Mouse (Mus musculus): ENCODE results near the gene Amer2. TPM values are rescaled to one million over a fixed set of nuclear protein-coding genes. Genes with fewer than 3 reads are reported as not detected.

Amer2 gene
- polyA plus RNA-seq, 1 experiment from 2014 or later = 0.50 TPM

DNA sequence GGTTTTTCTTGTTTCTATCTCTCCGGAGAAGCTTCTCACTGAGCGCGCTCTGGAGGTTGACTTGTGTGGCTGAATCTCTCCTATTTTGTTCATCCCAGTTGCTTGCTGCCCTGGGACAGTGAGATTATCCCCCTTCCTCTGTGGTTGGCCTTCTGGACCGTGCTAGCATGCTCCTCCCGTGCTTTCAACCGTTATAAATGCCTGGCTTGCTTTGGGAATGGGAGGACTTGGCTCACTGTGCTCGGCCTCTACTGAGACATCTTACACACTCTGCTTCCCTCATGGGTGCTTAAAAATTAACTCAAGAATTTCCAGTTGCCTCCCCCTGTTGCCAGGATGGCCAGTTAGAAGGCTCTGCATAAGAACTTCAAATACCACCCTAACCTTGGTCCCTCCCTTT is 10.8 kb downstream of the Amer2 start:
- Histone ChIP-seq H3K9ac (ENCODE audit: low read depth, low read length) (no peak overlapping the region), H3K4me1 (ENCODE audit: control insufficient read depth, insufficient read depth, low read length) (0 out of 2 replicates have a peak, but pooled peaks cover 3% of the 10 kb centered on the region), H3K4me2 (no peak overlapping the region), H3K27me3 (ENCODE audit: control insufficient read depth, insufficient read depth, low read length) (peaks cover 14% of the 10 kb centered on the region), H3K27ac (ENCODE audit: low read depth, low read length) (no peak overlapping the region), H3K36me3 (ENCODE audit: control insufficient read depth, insufficient read depth, low read length) (no peaks in the 10 kb centered on the region), H3K4me3 (ENCODE audit: low read depth, low read length) (no peak overlapping the region), H3K9me3 (replicated peaks; ENCODE audit: control insufficient read depth, low read length) (no peaks in the 10 kb centered on the region)
- WGBS (ENCODE audit: insufficient replicate concordance) = 81% methylated on average over 7 of the region's 7 CpGs
- no peak for ATAC-seq (replicated peaks; ENCODE audit: insufficient number of reproducible peaks, low FRiP score, low TSS enrichment)

DNA sequence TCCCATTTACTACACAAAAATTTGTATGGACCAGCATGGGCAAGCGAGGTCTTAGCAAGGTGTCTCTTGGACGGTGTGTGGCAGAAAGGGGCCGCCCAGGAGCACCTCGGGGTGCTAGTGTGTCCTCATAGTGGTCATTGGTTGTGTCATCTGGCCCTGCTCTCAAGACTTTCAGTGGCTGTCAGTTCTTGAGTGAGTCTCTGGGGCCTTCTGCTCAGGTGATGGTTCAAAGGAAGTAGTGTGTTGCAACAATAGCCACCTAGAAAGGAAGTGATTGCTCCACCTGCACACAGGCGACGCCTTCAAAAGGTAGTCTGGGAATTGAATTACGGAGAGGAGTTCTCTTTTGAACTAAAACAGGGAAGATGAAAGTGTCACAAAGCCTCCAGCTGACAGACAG is 11.2 kb downstream of the Amer2 start:
- Histone ChIP-seq H3K9ac (ENCODE audit: low read depth, low read length) (no peak overlapping the region), H3K27ac (ENCODE audit: low read depth, low read length) (no peak overlapping the region), H3K27me3 (ENCODE audit: control insufficient read depth, insufficient read depth, low read length) (peaks cover 10% of the 10 kb centered on the region), H3K36me3 (ENCODE audit: control insufficient read depth, insufficient read depth, low read length) (no peaks in the 10 kb centered on the region), H3K4me2 (no peak overlapping the region), H3K9me3 (replicated peaks; ENCODE audit: control insufficient read depth, low read length) (no peaks in the 10 kb centered on the region), H3K4me3 (ENCODE audit: low read depth, low read length) (no peak overlapping the region), H3K4me1 (ENCODE audit: control insufficient read depth, insufficient read depth, low read length) (no peaks in the 10 kb centered on the region)
- WGBS (ENCODE audit: insufficient replicate concordance) = 83% methylated on average over 7 of the region's 7 CpGs
- no peak for ATAC-seq (replicated peaks; ENCODE audit: insufficient number of reproducible peaks, low FRiP score, low TSS enrichment)

DNA sequence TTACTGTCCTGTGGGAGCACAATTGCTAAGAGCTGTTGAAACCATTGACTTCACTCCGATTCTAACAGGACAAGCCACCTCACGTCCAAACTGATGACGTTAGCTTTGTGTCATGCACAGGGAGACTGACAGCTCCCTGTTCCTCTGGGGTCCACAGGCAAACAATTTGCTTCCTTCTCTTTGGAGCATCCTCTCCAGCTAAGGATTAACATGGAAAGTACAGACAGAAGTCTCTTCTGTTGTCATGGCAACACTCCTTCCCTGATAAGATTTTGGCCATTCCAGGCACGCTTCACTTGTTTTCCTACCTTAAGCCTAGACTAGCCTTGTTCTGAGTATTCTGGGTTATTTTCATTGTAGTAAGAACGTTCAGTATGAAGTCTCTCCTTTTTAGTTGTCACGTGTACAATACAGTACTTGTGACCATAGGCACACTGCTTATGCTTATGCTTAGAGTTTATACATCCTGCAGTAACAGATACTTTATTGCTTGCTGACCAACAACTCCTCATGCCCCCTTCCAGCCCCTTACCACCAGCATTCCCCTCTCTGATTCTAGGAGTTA is 12.1 kb downstream of the Amer2 start:
- no peak for ATAC-seq (replicated peaks; ENCODE audit: insufficient number of reproducible peaks, low FRiP score, low TSS enrichment)
- no peaks in the 10 kb centered on the region for H3K36me3 ChIP-seq (ENCODE audit: control insufficient read depth, insufficient read depth, low read length)
- no peaks in the 10 kb centered on the region for H3K9me3 ChIP-seq (replicated peaks; ENCODE audit: control insufficient read depth, low read length)
- WGBS (ENCODE audit: insufficient replicate concordance) = 44% methylated on average over 6 of the region's 6 CpGs
- H3K4me2 ChIP-seq = no peak overlapping the region
- H3K4me1 ChIP-seq (ENCODE audit: control insufficient read depth, insufficient read depth, low read length) = no peaks in the 10 kb centered on the region
- no peak overlapping the region for H3K9ac ChIP-seq (ENCODE audit: low read depth, low read length)
- no peak overlapping the region for H3K27ac ChIP-seq (ENCODE audit: low read depth, low read length)
- no peak overlapping the region for H3K4me3 ChIP-seq (ENCODE audit: low read depth, low read length)
- H3K27me3 ChIP-seq (ENCODE audit: control insufficient read depth, insufficient read depth, low read length) = peaks cover under 1% of the 10 kb centered on the region

DNA sequence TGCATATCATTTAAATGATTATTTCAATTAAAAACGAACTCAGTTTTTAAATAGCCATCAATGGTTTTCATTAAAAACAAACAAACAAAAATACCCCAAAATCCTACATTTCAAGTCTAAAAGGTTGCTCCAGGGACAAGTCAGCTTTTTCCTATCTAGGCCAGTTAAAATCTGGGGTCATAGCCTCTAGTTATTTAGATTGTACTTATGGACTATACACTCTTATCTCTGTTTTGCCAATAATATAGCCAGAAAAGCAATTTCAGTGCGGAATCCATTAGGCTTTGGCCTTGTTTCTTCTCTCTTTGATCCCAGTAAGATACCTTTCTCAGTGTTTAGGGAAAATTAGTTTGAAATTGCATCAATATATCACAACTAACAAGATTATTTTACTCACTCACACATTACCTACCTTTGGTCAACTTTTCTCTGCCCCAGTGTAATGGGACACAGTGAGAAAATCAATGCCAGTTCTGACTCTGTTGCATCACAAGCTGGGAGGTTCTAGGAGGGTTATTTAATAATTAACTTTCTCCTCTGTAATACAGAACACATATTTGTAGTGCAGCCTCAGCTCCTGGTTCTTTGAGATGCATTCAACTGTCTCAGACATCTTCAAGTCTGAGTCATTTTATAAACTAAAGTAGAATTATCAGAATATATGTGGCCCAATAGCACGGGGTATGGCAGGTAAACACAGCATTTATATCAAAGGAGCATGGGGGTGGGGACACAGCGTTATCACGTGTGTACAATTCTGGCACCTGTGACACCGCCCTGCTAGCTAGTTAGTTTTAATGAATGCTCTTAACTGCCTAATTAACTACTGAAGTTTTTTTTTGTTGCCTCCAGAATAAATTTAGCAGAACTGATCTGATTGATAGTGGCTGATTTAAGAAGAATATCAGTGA is 13.8 kb downstream of the Amer2 start:
- H3K4me3 ChIP-seq (ENCODE audit: low read depth, low read length) = no peak overlapping the region
- no peaks in the 10 kb centered on the region for H3K36me3 ChIP-seq (ENCODE audit: control insufficient read depth, insufficient read depth, low read length)
- ATAC-seq (replicated peaks; ENCODE audit: insufficient number of reproducible peaks, low FRiP score, low TSS enrichment) = no peak
- no peaks in the 10 kb centered on the region for H3K27me3 ChIP-seq (ENCODE audit: control insufficient read depth, insufficient read depth, low read length)
- H3K9ac ChIP-seq (ENCODE audit: low read depth, low read length) = no peak overlapping the region
- H3K27ac ChIP-seq (ENCODE audit: low read depth, low read length) = no peak overlapping the region
- H3K4me2 ChIP-seq = no peak overlapping the region
- no peaks in the 10 kb centered on the region for H3K4me1 ChIP-seq (ENCODE audit: control insufficient read depth, insufficient read depth, low read length)
- no peaks in the 10 kb centered on the region for H3K9me3 ChIP-seq (replicated peaks; ENCODE audit: control insufficient read depth, low read length)
- 75% methylated on average over 6 of the region's 6 CpGs for WGBS (ENCODE audit: insufficient replicate concordance)

DNA sequence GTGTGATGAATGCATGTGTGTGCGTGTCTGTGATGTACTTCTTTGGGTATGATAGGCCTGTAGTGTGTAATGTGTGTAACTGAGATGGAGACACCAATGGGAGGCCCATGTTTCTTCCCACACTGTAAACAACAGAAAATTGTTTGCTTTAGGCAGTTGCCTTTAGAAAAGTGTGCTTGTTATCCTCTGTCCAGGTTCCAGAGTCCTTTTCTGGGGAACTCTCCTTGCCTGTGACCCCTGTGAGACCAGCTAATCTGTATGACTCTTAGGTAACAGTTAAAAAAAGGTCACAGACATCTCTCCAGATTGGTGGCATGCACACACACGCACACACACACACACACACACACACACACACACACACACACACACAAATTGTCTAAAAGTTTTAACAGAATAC is 15.3 kb downstream of the Amer2 start:
- no peak overlapping the region for H3K4me2 ChIP-seq
- no peaks in the 10 kb centered on the region for H3K27me3 ChIP-seq (ENCODE audit: control insufficient read depth, insufficient read depth, low read length)
- no peak overlapping the region for H3K4me3 ChIP-seq (ENCODE audit: low read depth, low read length)
- no peaks in the 10 kb centered on the region for H3K36me3 ChIP-seq (ENCODE audit: control insufficient read depth, insufficient read depth, low read length)
- ATAC-seq (replicated peaks; ENCODE audit: insufficient number of reproducible peaks, low FRiP score, low TSS enrichment) = no peak
- WGBS (ENCODE audit: insufficient replicate concordance) = 75% methylated on average over 2 of the region's 2 CpGs
- H3K9me3 ChIP-seq (replicated peaks; ENCODE audit: control insufficient read depth, low read length) = no peaks in the 10 kb centered on the region
- H3K27ac ChIP-seq (ENCODE audit: low read depth, low read length) = no peak overlapping the region
- no peaks in the 10 kb centered on the region for H3K4me1 ChIP-seq (ENCODE audit: control insufficient read depth, insufficient read depth, low read length)
- H3K9ac ChIP-seq (ENCODE audit: low read depth, low read length) = no peak overlapping the region

DNA sequence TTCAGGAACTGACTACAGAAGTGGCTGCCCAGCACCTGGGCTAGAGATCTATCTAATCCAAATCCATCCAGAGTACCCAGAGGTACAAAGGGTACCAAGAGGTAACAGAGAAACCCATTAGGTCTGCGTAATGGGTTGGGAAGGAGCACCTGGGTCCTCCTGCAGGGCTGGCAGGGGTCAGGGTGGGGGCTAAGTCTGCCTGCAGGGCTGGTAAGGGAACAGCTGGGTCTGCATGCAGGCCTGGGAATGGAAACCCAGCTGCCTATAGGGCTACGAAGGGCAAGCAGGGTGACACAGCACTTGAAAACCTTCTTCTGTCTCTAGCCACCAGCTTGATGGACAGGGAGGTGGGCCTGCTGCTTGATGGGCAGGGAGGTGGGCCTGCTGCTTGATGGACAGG is 19.1 kb downstream of the Amer2 start:
- Histone ChIP-seq H3K9ac (ENCODE audit: low read depth, low read length) (no peak overlapping the region), H3K4me3 (ENCODE audit: low read depth, low read length) (no peak overlapping the region), H3K9me3 (replicated peaks; ENCODE audit: control insufficient read depth, low read length) (no peaks in the 10 kb centered on the region), H3K36me3 (ENCODE audit: control insufficient read depth, insufficient read depth, low read length) (no peaks in the 10 kb centered on the region), H3K4me2 (no peak overlapping the region), H3K27me3 (ENCODE audit: control insufficient read depth, insufficient read depth, low read length) (no peaks in the 10 kb centered on the region), H3K27ac (ENCODE audit: low read depth, low read length) (no peak overlapping the region), H3K4me1 (ENCODE audit: control insufficient read depth, insufficient read depth, low read length) (no peaks in the 10 kb centered on the region)
- WGBS (ENCODE audit: insufficient replicate concordance) = 72% methylated on average over 2 of the region's 2 CpGs
- no peak for ATAC-seq (replicated peaks; ENCODE audit: insufficient number of reproducible peaks, low FRiP score, low TSS enrichment)

DNA sequence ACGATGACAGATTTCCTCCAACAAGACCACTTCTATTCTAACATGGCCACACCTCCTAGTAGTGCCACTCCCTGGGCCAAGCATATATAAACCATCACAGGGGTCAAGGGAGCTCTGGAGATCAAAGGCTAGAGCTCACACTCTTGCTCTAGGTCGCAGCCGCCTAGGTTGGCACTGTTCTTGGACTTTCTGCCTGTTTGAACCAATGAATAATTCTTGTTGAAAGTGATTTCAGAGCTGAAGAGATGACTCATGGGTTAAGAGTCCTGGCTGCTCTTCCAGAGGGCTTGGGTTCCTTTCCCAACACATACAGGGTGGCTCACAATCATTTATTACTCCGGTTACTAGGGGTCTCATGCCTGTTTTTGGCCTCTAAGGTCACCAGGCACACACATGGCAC is 24.3 kb downstream of the Amer2 start:
- 79% methylated on average over 4 of the region's 4 CpGs for WGBS (ENCODE audit: insufficient replicate concordance)

DNA sequence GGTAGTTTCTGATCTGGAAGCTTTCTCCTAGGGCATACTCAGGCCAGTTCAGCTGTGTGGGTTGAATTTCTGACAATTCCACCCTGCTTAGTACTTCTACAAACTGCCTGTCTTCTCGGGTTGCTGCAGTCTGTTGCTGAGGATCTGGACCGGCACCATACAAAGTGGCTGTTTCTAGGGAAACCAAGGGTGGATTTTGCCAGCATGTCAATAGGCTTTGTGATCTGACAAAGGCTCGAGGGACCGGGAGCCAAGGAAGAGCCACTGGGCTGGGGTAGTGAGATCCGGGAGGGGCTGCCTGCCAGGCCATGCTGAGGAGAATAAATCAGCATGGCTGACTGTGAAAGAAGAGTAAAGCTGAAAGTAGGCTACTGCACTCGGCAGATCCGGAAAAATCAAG is 25.8 kb downstream of the Amer2 start:
- H3K4me1 ChIP-seq (ENCODE audit: control insufficient read depth, insufficient read depth, low read length) = no peaks in the 10 kb centered on the region
- no peaks in the 10 kb centered on the region for H3K9me3 ChIP-seq (replicated peaks; ENCODE audit: control insufficient read depth, low read length)
- WGBS (ENCODE audit: insufficient replicate concordance) = 68% methylated on average over 7 of the region's 7 CpGs
- H3K4me2 ChIP-seq = no peak overlapping the region
- no peaks in the 10 kb centered on the region for H3K36me3 ChIP-seq (ENCODE audit: control insufficient read depth, insufficient read depth, low read length)
- H3K9ac ChIP-seq (ENCODE audit: low read depth, low read length) = no peak overlapping the region
- ATAC-seq (replicated peaks; ENCODE audit: insufficient number of reproducible peaks, low FRiP score, low TSS enrichment) = no peak
- no peak overlapping the region for H3K4me3 ChIP-seq (ENCODE audit: low read depth, low read length)
- H3K27ac ChIP-seq (ENCODE audit: low read depth, low read length) = no peak overlapping the region
- H3K27me3 ChIP-seq (ENCODE audit: control insufficient read depth, insufficient read depth, low read length) = no peaks in the 10 kb centered on the region

More for the DNA sequence above, 24.3 kb downstream of the Amer2 start:
- no peak overlapping the region for H3K4me3 ChIP-seq (ENCODE audit: low read depth, low read length)
- no peak overlapping the region for H3K27ac ChIP-seq (ENCODE audit: low read depth, low read length)
- no peaks in the 10 kb centered on the region for H3K4me1 ChIP-seq (ENCODE audit: control insufficient read depth, insufficient read depth, low read length)
- no peak overlapping the region for H3K9ac ChIP-seq (ENCODE audit: low read depth, low read length)
- H3K36me3 ChIP-seq (ENCODE audit: control insufficient read depth, insufficient read depth, low read length) = no peaks in the 10 kb centered on the region
- H3K9me3 ChIP-seq (replicated peaks; ENCODE audit: control insufficient read depth, low read length) = no peaks in the 10 kb centered on the region
- no peak overlapping the region for H3K4me2 ChIP-seq
- H3K27me3 ChIP-seq (ENCODE audit: control insufficient read depth, insufficient read depth, low read length) = no peaks in the 10 kb centered on the region
- ATAC-seq (replicated peaks; ENCODE audit: insufficient number of reproducible peaks, low FRiP score, low TSS enrichment) = no peak

DNA sequence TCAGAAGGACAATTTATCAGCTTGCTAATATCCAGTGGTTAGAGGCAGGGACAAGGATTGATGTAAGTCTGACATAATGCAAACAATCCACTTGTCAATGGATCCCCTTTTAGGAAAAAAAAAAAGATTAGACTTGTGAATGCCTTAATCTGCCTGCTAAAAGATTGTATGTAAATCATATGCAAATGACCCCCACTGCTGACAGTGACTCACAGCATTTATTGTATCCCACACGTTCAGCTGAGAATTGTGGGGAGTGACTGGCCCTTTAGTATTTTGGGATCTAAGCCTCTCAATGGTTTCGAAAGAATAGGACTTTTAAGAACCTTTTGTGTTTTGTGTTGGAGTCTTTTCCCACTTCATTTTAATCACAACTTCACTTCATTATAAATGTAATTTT is 30.2 kb downstream of the Amer2 start:
- H3K27ac ChIP-seq (ENCODE audit: low read depth, low read length) = no peak overlapping the region
- ATAC-seq (replicated peaks; ENCODE audit: insufficient number of reproducible peaks, low FRiP score, low TSS enrichment) = no peak
- 69% methylated on average over 2 of the region's 2 CpGs for WGBS (ENCODE audit: insufficient replicate concordance)
- H3K36me3 ChIP-seq (ENCODE audit: control insufficient read depth, insufficient read depth, low read length) = no peaks in the 10 kb centered on the region
- H3K4me1 ChIP-seq (ENCODE audit: control insufficient read depth, insufficient read depth, low read length) = no peaks in the 10 kb centered on the region
- H3K4me3 ChIP-seq (ENCODE audit: low read depth, low read length) = no peak overlapping the region
- no peaks in the 10 kb centered on the region for H3K27me3 ChIP-seq (ENCODE audit: control insufficient read depth, insufficient read depth, low read length)
- H3K9me3 ChIP-seq (replicated peaks; ENCODE audit: control insufficient read depth, low read length) = no peaks in the 10 kb centered on the region
- H3K4me2 ChIP-seq = no peak overlapping the region
- no peak overlapping the region for H3K9ac ChIP-seq (ENCODE audit: low read depth, low read length)

All from heart, embryonic 11.5 days (tissue).